Mouse (Mus musculus): Measurements from ENCODE around the gene Pllp. TPM values are rescaled to one million over a fixed set of nuclear protein-coding genes. Genes with fewer than 3 reads are reported as not detected.
A peak's percentile ranks its signal among the peaks of the same experiment; 100 is the strongest.

Pllp gene
- polyA plus RNA-seq, 1 experiment from 2014 or later, result 164 TPM

- Histone ChIP-seq H3K4me1 (replicated peaks; ENCODE audit: control insufficient read depth, insufficient read depth) (no peaks in the 10 kb centered on the region), H3K4me3 (ENCODE audit: low read depth, low read length) (no peak overlapping the region), H3K9ac (ENCODE audit: low read length) (no peak overlapping the region), H3K27ac (replicated peaks) (no peak overlapping the region), H3K9me3 (ENCODE audit: control insufficient read depth, low read length) (no peaks in the 10 kb centered on the region), H3K27me3 (ENCODE audit: control insufficient read depth, insufficient read depth, low read length) (no peaks in the 10 kb centered on the region), H3K4me2 (replicated peaks; ENCODE audit: low read depth) (no peak overlapping the region), H3K36me3 (ENCODE audit: control insufficient read depth, insufficient read depth, low read length) (no peaks in the 10 kb centered on the region)
- ATAC-seq (ENCODE audit: low FRiP score, low TSS enrichment), result no peak
- 61% methylated on average over 1 of the region's 1 CpGs for WGBS
- TF ChIP-seq CTCF (IDR thresholded peaks at IDR 0.05; ENCODE audit: low read depth) (no peak), EP300 (optimal IDR thresholded peaks at IDR 0.05) (no peak)
- DNase-seq (ENCODE audit: low spot score), result no peak
These were observed 20.8 kb upstream of the Pllp start for GRCm38 (mm10) chr8:94716841-94717240.

- Histone ChIP-seq H3K36me3 (ENCODE audit: control insufficient read depth, insufficient read depth, low read length) (no peaks in the 10 kb centered on the region), H3K9ac (ENCODE audit: low read length) (no peak overlapping the region), H3K27ac (replicated peaks) (no peak overlapping the region), H3K27me3 (ENCODE audit: control insufficient read depth, insufficient read depth, low read length) (no peaks in the 10 kb centered on the region), H3K4me1 (replicated peaks; ENCODE audit: control insufficient read depth, insufficient read depth) (no peaks in the 10 kb centered on the region), H3K4me2 (replicated peaks; ENCODE audit: low read depth) (no peak overlapping the region), H3K9me3 (ENCODE audit: control insufficient read depth, low read length) (no peaks in the 10 kb centered on the region), H3K4me3 (ENCODE audit: low read depth, low read length) (no peak overlapping the region)
- WGBS, result 80% methylated on average over 3 of the region's 3 CpGs
- DNase-seq (ENCODE audit: low spot score) (no peak), ATAC-seq (ENCODE audit: low FRiP score, low TSS enrichment) (no peak)
- no peak for TF ChIP-seq EP300 (optimal IDR thresholded peaks at IDR 0.05)
- no peak for TF ChIP-seq CTCF (IDR thresholded peaks at IDR 0.05; ENCODE audit: low read depth)
These were observed 19.8 kb upstream of the Pllp start for GRCm38 (mm10) chr8:94715871-94716270.

GRCm38 (mm10) chr8:94714556-94714955 is 18.5 kb upstream of the Pllp start:
- H3K9ac ChIP-seq (ENCODE audit: low read length), result no peak overlapping the region
- no peak for TF ChIP-seq CTCF (IDR thresholded peaks at IDR 0.05; ENCODE audit: low read depth)
- TF ChIP-seq EP300 (optimal IDR thresholded peaks at IDR 0.05), result no peak
- no peak overlapping the region for H3K4me2 ChIP-seq (replicated peaks; ENCODE audit: low read depth)
- H3K4me1 ChIP-seq (replicated peaks; ENCODE audit: control insufficient read depth, insufficient read depth), result no peaks in the 10 kb centered on the region
- DNase-seq (ENCODE audit: low spot score), result no peak
- no peak overlapping the region for H3K4me3 ChIP-seq (ENCODE audit: low read depth, low read length)
- no peak for ATAC-seq (ENCODE audit: low FRiP score, low TSS enrichment)
- H3K36me3 ChIP-seq (ENCODE audit: control insufficient read depth, insufficient read depth, low read length), result no peaks in the 10 kb centered on the region
- H3K27me3 ChIP-seq (ENCODE audit: control insufficient read depth, insufficient read depth, low read length), result no peaks in the 10 kb centered on the region
- H3K27ac ChIP-seq (replicated peaks), result no peak overlapping the region
- H3K9me3 ChIP-seq (ENCODE audit: control insufficient read depth, low read length), result no peaks in the 10 kb centered on the region
- WGBS, result 43% methylated on average over 5 of the region's 5 CpGs

GRCm38 (mm10) chr8:94711160-94711718 is 15.2 kb upstream of the Pllp start:
- Histone ChIP-seq H3K27ac (replicated peaks) (peak overlapping the region; percentile 76), H3K9ac (ENCODE audit: low read length) (no peak overlapping the region), H3K4me2 (replicated peaks; ENCODE audit: low read depth) (no peak overlapping the region; the same call in 1 of the 2 replicates), H3K4me1 (replicated peaks; ENCODE audit: control insufficient read depth, insufficient read depth) (no peaks in the 10 kb centered on the region), H3K9me3 (ENCODE audit: control insufficient read depth, low read length) (no peaks in the 10 kb centered on the region), H3K27me3 (ENCODE audit: control insufficient read depth, insufficient read depth, low read length) (no peaks in the 10 kb centered on the region), H3K4me3 (ENCODE audit: low read depth, low read length) (no peak overlapping the region), H3K36me3 (ENCODE audit: control insufficient read depth, insufficient read depth, low read length) (no peaks in the 10 kb centered on the region)
- TF ChIP-seq CTCF (IDR thresholded peaks at IDR 0.05; ENCODE audit: low read depth) (no peak), EP300 (optimal IDR thresholded peaks at IDR 0.05) (no peak)
- no peak for DNase-seq (ENCODE audit: low spot score)
- ATAC-seq (ENCODE audit: low FRiP score, low TSS enrichment), result no peak
- 42% methylated on average over 5 of the region's 5 CpGs for WGBS

GRCm38 (mm10) chr8:94710336-94710735 is 14.3 kb upstream of the Pllp start:
- Histone ChIP-seq H3K9me3 (ENCODE audit: control insufficient read depth, low read length) (no peaks in the 10 kb centered on the region), H3K4me2 (replicated peaks; ENCODE audit: low read depth) (no peak overlapping the region), H3K27ac (replicated peaks) (no peak overlapping the region), H3K4me1 (replicated peaks; ENCODE audit: control insufficient read depth, insufficient read depth) (no peaks in the 10 kb centered on the region), H3K9ac (ENCODE audit: low read length) (no peak overlapping the region), H3K4me3 (ENCODE audit: low read depth, low read length) (no peak overlapping the region), H3K27me3 (ENCODE audit: control insufficient read depth, insufficient read depth, low read length) (no peaks in the 10 kb centered on the region), H3K36me3 (ENCODE audit: control insufficient read depth, insufficient read depth, low read length) (no peaks in the 10 kb centered on the region)
- 61% methylated on average over 8 of the region's 8 CpGs for WGBS
- ATAC-seq (ENCODE audit: low FRiP score, low TSS enrichment) (no peak), DNase-seq (ENCODE audit: low spot score) (no peak)
- no peak for TF ChIP-seq EP300 (optimal IDR thresholded peaks at IDR 0.05)
- TF ChIP-seq CTCF (IDR thresholded peaks at IDR 0.05; ENCODE audit: low read depth), result no peak

- Histone ChIP-seq H3K4me3 (ENCODE audit: low read depth, low read length) (no peak overlapping the region), H3K27ac (replicated peaks) (no peak overlapping the region), H3K4me2 (replicated peaks; ENCODE audit: low read depth) (no peak overlapping the region), H3K9me3 (ENCODE audit: control insufficient read depth, low read length) (no peaks in the 10 kb centered on the region), H3K36me3 (ENCODE audit: control insufficient read depth, insufficient read depth, low read length) (no peaks in the 10 kb centered on the region), H3K27me3 (ENCODE audit: control insufficient read depth, insufficient read depth, low read length) (no peaks in the 10 kb centered on the region), H3K4me1 (replicated peaks; ENCODE audit: control insufficient read depth, insufficient read depth) (no peaks in the 10 kb centered on the region), H3K9ac (ENCODE audit: low read length) (no peak overlapping the region)
- no peak for DNase-seq (ENCODE audit: low spot score)
- 64% methylated on average over 9 of the region's 9 CpGs for WGBS
- TF ChIP-seq EP300 (optimal IDR thresholded peaks at IDR 0.05) (no peak), CTCF (IDR thresholded peaks at IDR 0.05; ENCODE audit: low read depth) (no peak)
- no peak for ATAC-seq (ENCODE audit: low FRiP score, low TSS enrichment)
These were observed 10.8 kb upstream of the Pllp start for GRCm38 (mm10) chr8:94706732-94707395.
